Mouse (Mus musculus): Measurements from ENCODE around the gene Kdm2b. TPM values are rescaled to one million over a fixed set of nuclear protein-coding genes. Genes with fewer than 3 reads are reported as not detected.

Kdm2b gene
- polyA plus RNA-seq, 1 experiment: 2.1 TPM

DNA sequence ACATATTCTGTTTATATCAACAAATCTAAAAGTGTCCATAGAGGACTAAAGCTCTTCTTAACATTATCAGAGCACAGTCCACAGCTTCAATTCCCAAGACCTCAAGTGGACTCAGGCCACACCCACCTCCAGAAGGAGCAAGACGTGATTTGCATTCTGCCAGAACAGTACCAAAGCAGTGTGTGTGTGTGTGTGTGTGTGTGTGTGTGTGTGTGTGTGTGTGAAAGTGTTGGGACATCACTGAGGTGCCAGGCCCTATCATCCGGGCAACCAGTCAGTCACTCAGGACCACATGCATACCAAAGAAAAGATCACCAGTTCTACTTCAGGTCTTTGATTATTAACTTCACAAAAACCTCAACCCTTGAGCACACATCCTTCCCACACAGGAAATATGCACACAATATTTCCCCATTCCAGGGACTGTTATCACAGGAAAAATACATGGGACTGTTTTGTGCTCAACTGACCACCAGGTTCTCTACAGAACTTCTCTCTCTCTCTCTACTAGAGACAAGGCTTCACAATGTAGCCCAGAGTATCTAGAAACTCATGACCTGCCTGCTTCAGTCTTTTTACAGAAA lies 105.9 kb downstream of the Kdm2b start:
- no peak for TF ChIP-seq GATA1 (IDR thresholded peaks at IDR 0.05; ENCODE audit: low read length)
- TF ChIP-seq TAL1 (IDR thresholded peaks at IDR 0.05; ENCODE audit: low read length): no peak
- peaks cover 4% of the 10 kb centered on the region for H3K4me1 ChIP-seq (ENCODE audit: control insufficient read depth)
- no peak overlapping the region for H3K4me3 ChIP-seq (replicated peaks)
- H3K36me3 ChIP-seq (ENCODE audit: control insufficient read depth): peaks cover 57% of the 10 kb centered on the region
- H3K9me3 ChIP-seq (ENCODE audit: control insufficient read depth, low read length): no peaks in the 10 kb centered on the region
- H3K27me3 ChIP-seq (ENCODE audit: control insufficient read depth): no peaks in the 10 kb centered on the region

GRCm38 (mm10) chr5:122883237-122883636 lies 106.4 kb downstream of the Kdm2b start:
- H3K4me1 ChIP-seq (ENCODE audit: control insufficient read depth): peaks cover under 1% of the 10 kb centered on the region
- peaks cover 57% of the 10 kb centered on the region for H3K36me3 ChIP-seq (ENCODE audit: control insufficient read depth)
- H3K27me3 ChIP-seq (ENCODE audit: control insufficient read depth): no peaks in the 10 kb centered on the region
- no peak overlapping the region for H3K4me3 ChIP-seq (replicated peaks)
- no peaks in the 10 kb centered on the region for H3K9me3 ChIP-seq (ENCODE audit: control insufficient read depth, low read length)
- TF ChIP-seq TAL1 (IDR thresholded peaks at IDR 0.05; ENCODE audit: low read length) (no peak), GATA1 (IDR thresholded peaks at IDR 0.05; ENCODE audit: low read length) (no peak)

DNA sequence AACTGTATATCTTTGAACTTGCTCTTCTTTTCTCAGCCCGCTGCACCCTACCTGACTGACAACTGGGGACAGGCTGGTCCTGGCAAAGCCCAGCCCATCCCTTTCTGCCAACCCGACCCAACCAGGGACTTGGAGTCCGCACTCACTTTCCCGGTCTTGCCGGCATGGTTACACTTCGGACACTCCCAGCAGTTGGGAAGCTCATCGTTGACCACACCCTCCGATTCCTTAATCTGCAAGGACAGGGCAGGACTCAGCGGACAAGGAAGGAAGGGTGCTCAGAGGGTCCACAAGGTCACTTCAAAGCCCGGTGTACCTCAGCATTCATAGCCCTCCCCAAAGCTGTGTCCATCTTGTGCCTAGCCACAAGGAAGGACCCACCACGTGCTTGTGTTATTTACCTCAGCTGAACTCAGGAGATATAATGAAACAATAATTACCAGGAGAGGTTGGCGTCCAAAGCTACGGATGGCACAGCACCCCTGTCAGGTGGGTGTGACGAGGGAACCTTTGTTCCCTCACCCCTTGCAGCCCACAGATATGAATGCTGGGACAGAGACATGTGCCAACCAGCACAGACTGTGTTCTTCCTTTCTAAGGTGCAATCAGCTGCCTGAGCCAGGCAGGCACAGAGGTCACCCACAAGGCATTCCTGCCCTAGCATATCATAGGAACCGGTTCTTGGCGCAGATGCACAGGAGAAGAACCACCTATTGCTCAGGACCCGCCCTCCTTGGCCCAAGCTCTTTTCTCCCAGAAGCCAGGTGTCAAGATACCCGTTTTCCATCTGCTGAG lies 107.2 kb downstream of the Kdm2b start:
- H3K27me3 ChIP-seq (ENCODE audit: control insufficient read depth): no peaks in the 10 kb centered on the region
- TF ChIP-seq TAL1 (IDR thresholded peaks at IDR 0.05; ENCODE audit: low read length) (no peak), GATA1 (IDR thresholded peaks at IDR 0.05; ENCODE audit: low read length) (no peak)
- H3K4me1 ChIP-seq (ENCODE audit: control insufficient read depth): no peaks in the 10 kb centered on the region; the same call in none of the 2 replicates
- no peak overlapping the region for H3K4me3 ChIP-seq (replicated peaks)
- H3K9me3 ChIP-seq (ENCODE audit: control insufficient read depth, low read length): no peaks in the 10 kb centered on the region
- peaks cover 60% of the 10 kb centered on the region for H3K36me3 ChIP-seq (ENCODE audit: control insufficient read depth)

GRCm38 (mm10) chr5:122881313-122881712 lies 108.3 kb downstream of the Kdm2b start:
- H3K4me1 ChIP-seq (ENCODE audit: control insufficient read depth): no peaks in the 10 kb centered on the region; the same call in none of the 2 replicates
- TF ChIP-seq GATA1 (IDR thresholded peaks at IDR 0.05; ENCODE audit: low read length): no peak
- no peak for TF ChIP-seq TAL1 (IDR thresholded peaks at IDR 0.05; ENCODE audit: low read length)
- H3K27me3 ChIP-seq (ENCODE audit: control insufficient read depth): no peaks in the 10 kb centered on the region
- peaks cover 67% of the 10 kb centered on the region for H3K36me3 ChIP-seq (ENCODE audit: control insufficient read depth)
- H3K9me3 ChIP-seq (ENCODE audit: control insufficient read depth, low read length): no peaks in the 10 kb centered on the region
- H3K4me3 ChIP-seq (replicated peaks): no peak overlapping the region

DNA sequence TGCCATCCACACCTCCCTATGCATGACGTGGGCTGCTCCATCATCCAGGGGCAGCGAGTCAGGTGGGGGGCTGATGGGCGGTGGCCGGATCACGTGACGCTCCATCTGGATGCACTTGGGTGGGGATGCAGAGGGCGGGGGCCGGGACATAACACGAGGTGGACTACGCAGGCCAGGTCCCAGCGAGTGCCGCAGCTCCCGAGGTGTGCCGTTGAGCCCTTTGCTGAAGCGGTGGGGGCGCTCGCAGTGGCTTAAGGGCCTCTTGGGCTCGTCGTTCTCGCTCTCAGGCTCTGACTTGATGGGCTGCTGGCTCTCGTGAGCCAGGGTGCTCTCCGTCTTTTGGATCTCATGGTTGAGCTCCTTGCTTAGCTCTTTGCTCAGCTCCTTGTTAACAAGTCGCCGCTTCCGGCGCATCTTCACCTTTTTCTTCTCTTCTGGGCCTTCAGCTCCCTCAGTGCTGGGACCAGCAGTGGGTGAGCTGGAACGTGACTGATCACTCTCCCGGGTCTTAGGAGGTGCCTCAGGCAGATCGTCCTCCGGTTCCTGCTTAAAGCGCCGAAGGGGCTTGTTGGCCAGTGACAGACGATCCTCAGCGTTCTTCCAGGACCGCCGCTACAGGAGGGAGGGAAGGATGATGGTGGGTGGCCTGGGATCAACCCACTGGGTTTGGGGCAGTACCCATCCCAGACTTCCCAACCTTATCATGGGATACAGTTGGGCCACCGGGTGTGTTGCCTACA lies 109.2 kb downstream of the Kdm2b start:
- Histone ChIP-seq H3K4me3 (replicated peaks) (no peak overlapping the region), H3K36me3 (ENCODE audit: control insufficient read depth) (peaks cover 67% of the 10 kb centered on the region), H3K27me3 (ENCODE audit: control insufficient read depth) (no peaks in the 10 kb centered on the region), H3K4me1 (ENCODE audit: control insufficient read depth) (no peaks in the 10 kb centered on the region), H3K9me3 (ENCODE audit: control insufficient read depth, low read length) (no peaks in the 10 kb centered on the region)
- TF ChIP-seq TAL1 (IDR thresholded peaks at IDR 0.05; ENCODE audit: low read length) (no peak), GATA1 (IDR thresholded peaks at IDR 0.05; ENCODE audit: low read length) (no peak)

- Histone ChIP-seq H3K4me3 (replicated peaks) (no peak overlapping the region), H3K4me1 (ENCODE audit: control insufficient read depth) (peaks cover 5% of the 10 kb centered on the region), H3K9me3 (ENCODE audit: control insufficient read depth, low read length) (no peaks in the 10 kb centered on the region), H3K36me3 (ENCODE audit: control insufficient read depth) (peaks cover 77% of the 10 kb centered on the region), H3K27me3 (ENCODE audit: control insufficient read depth) (no peaks in the 10 kb centered on the region)
- no peak for TF ChIP-seq GATA1 (IDR thresholded peaks at IDR 0.05; ENCODE audit: low read length)
- TF ChIP-seq TAL1 (IDR thresholded peaks at IDR 0.05; ENCODE audit: low read length): no peak
Measured at GRCm38 (mm10) chr5:122876671-122877070, 113.0 kb downstream of the Kdm2b start.

- Histone ChIP-seq H3K4me3 (replicated peaks) (no peak overlapping the region), H3K9me3 (ENCODE audit: control insufficient read depth, low read length) (no peaks in the 10 kb centered on the region), H3K36me3 (ENCODE audit: control insufficient read depth) (peaks cover 65% of the 10 kb centered on the region), H3K4me1 (ENCODE audit: control insufficient read depth) (peaks cover 5% of the 10 kb centered on the region), H3K27me3 (ENCODE audit: control insufficient read depth) (no peaks in the 10 kb centered on the region)
- TF ChIP-seq GATA1 (IDR thresholded peaks at IDR 0.05; ENCODE audit: low read length) (no peak), TAL1 (IDR thresholded peaks at IDR 0.05; ENCODE audit: low read length) (no peak)
Measured at GRCm38 (mm10) chr5:122874359-122874758, 115.3 kb downstream of the Kdm2b start.

DNA sequence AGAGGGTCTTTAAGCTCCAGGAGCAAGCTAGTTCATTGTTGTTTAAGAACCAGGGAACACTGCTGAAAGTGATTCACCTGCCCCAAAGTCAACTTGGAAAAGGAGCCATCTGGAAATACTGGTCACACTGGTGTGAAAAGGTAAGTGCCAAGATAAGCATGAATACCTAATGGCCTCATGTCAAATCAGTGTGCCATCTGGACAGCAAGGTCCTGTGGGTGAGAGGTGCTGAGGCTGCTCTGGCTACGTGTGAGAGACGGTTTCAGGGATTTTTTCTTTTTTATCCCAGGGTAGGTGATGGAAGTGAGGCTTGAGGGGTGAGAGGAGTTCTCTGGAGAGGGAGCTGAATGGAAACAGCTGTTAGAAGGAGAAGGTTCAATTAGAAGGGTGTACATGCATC lies 116.0 kb downstream of the Kdm2b start:
- H3K27me3 ChIP-seq (ENCODE audit: control insufficient read depth): no peaks in the 10 kb centered on the region
- TF ChIP-seq GATA1 (IDR thresholded peaks at IDR 0.05; ENCODE audit: low read length) (no peak), TAL1 (IDR thresholded peaks at IDR 0.05; ENCODE audit: low read length) (no peak)
- no peak overlapping the region for H3K4me3 ChIP-seq (replicated peaks)
- H3K36me3 ChIP-seq (ENCODE audit: control insufficient read depth): peaks cover 65% of the 10 kb centered on the region
- no peaks in the 10 kb centered on the region for H3K9me3 ChIP-seq (ENCODE audit: control insufficient read depth, low read length)
- H3K4me1 ChIP-seq (ENCODE audit: control insufficient read depth): peaks cover 5% of the 10 kb centered on the region

DNA sequence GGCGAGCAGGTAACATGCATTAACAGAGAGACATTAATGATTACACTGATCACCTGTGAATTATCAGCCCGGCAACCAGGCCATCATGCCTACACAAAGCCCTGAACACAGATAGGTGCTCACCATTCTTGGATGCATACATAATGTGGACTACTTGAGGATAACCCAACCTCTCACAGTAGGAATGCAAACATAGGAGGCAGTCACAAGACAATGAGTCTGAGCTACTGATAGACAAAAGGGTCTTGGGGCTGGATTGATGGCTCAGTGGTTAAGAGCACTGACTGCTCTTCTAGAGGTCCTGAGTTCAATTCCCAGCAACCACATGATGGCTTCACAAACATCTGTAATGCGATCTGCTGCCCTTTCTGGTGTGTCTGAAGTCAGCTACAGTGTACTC lies 117.0 kb downstream of the Kdm2b start:
- peaks cover 65% of the 10 kb centered on the region for H3K36me3 ChIP-seq (ENCODE audit: control insufficient read depth)
- TF ChIP-seq GATA1 (IDR thresholded peaks at IDR 0.05; ENCODE audit: low read length) (no peak), TAL1 (IDR thresholded peaks at IDR 0.05; ENCODE audit: low read length) (no peak)
- H3K9me3 ChIP-seq (ENCODE audit: control insufficient read depth, low read length): no peaks in the 10 kb centered on the region
- no peaks in the 10 kb centered on the region for H3K27me3 ChIP-seq (ENCODE audit: control insufficient read depth)
- H3K4me1 ChIP-seq (ENCODE audit: control insufficient read depth): peaks cover 5% of the 10 kb centered on the region
- H3K4me3 ChIP-seq (replicated peaks): no peak overlapping the region

Data from erythroblast, embryonic 14.5 days (primary cell).